Mouse (Mus musculus) heart, adult 2 months (tissue): ENCODE results near the gene Gstt1.

ENCODE experiments used
- CTCF ChIP-seq: fragments of 200-600 bp; IDR thresholded peaks from 2 replicates; pipeline ENCODE4 v1.8.1; 2022; ENCODE audit warnings: antibody characterized with exemption, mild to moderate bottlenecking, moderate library complexity
- EP300 ChIP-seq: fragments of 200-500 bp; IDR thresholded peaks from 2 replicates; pipeline ENCODE4 v1.6.1; 2011; ENCODE audit warnings: low read depth, low read length, control low read depth; ENCODE audit not compliant: insufficient read depth
- POLR2A ChIP-seq: fragments of 200-500 bp; IDR thresholded peaks from 2 replicates; pipeline ENCODE4 v1.6.1; 2011; ENCODE audit warnings: mild to moderate bottlenecking, low read depth, low read length, control low read depth; ENCODE audit not compliant: insufficient read depth

- TF ChIP-seq EP300: no peak
- TF ChIP-seq CTCF: no peak
- TF ChIP-seq POLR2A: no peak
Measured at GRCm38 (mm10) chr10:75756719-75757118, 41.7 kb downstream of the Gstt1 start.
